Mouse (Mus musculus): Measurements from ENCODE around the gene Exosc1. TPM values are rescaled to one million over a fixed set of nuclear protein-coding genes. Genes with fewer than 3 reads are reported as not detected.
A peak's percentile ranks its signal among the peaks of the same experiment; 100 is the strongest.

The Exosc1 gene
- polyA plus RNA-seq, 1 experiment from 2014 or later, result 76.8 TPM

GRCm38 (mm10) chr19:41898860-41899259, 34.4 kb downstream of the Exosc1 start:
- ATAC-seq (ENCODE audit: low FRiP score, low read depth), result no peak
- WGBS, result 45% methylated on average over 4 of the region's 4 CpGs

GRCm38 (mm10) chr19:41896319-41896711, 36.9 kb downstream of the Exosc1 start:
- peak overlapping the region; percentile 63 for H3K9ac ChIP-seq (replicated peaks)
- peak; percentile 41 for ATAC-seq (ENCODE audit: low FRiP score, low read depth)

More at GRCm38 (mm10) chr19:41898860-41899259, 34.4 kb downstream of the Exosc1 start:
- H3K4me1 ChIP-seq, result peaks cover 16% of the 10 kb centered on the region
- H3K4me3 ChIP-seq, result no peak overlapping the region
- no peak overlapping the region for H3K9ac ChIP-seq (replicated peaks)
- H3K36me3 ChIP-seq, result no peaks in the 10 kb centered on the region
- no peak overlapping the region for H3K4me2 ChIP-seq (replicated peaks)
- H3K27ac ChIP-seq (replicated peaks), result no peak overlapping the region
- no peaks in the 10 kb centered on the region for H3K9me3 ChIP-seq
- H3K27me3 ChIP-seq, result no peaks in the 10 kb centered on the region

GRCm38 (mm10) chr19:41895460-41896318, 37.5 kb downstream of the Exosc1 start, which contains the start of gene Rrp12:
TSS of gene Rrp12 (minus strand) at chr19:41896173.
- WGBS, result 2% methylated on average over 46 of the region's 46 CpGs
- no peaks in the 10 kb centered on the region for H3K9me3 ChIP-seq
- H3K4me2 ChIP-seq (replicated peaks), result peak within 1 kb of the TSS; percentile 90
- peak; percentile 87 for ATAC-seq (ENCODE audit: low FRiP score, low read depth)
- H3K27ac ChIP-seq (replicated peaks), result no peak within 1 kb of the TSS
- H3K4me3 ChIP-seq, result peak within 1 kb of the TSS; percentile 73
- H3K9ac ChIP-seq (replicated peaks), result peak within 1 kb of the TSS; percentile 63
- H3K27me3 ChIP-seq, result no peaks in the 10 kb centered on the region
- H3K36me3 ChIP-seq, result peaks cover 5% of the 10 kb centered on the region; the same call in 1 of the 2 replicates
- H3K4me1 ChIP-seq, result peaks cover 16% of the 10 kb centered on the region

More at GRCm38 (mm10) chr19:41896319-41896711, 36.9 kb downstream of the Exosc1 start:
- Histone ChIP-seq H3K27ac (replicated peaks) (no peak overlapping the region), H3K4me2 (replicated peaks) (peak overlapping the region; percentile 90), H3K36me3 (0 out of 2 replicates have a peak, but pooled peaks cover 5% of the 10 kb centered on the region), H3K4me1 (peaks cover 16% of the 10 kb centered on the region), H3K4me3 (peak overlapping the region; percentile 73), H3K27me3 (no peaks in the 10 kb centered on the region), H3K9me3 (no peaks in the 10 kb centered on the region)
- 18% methylated on average over 18 of the region's 18 CpGs for WGBS

GRCm38 (mm10) chr19:41894959-41895358, 38.3 kb downstream of the Exosc1 start:
- Histone ChIP-seq H3K4me2 (replicated peaks) (peak overlapping the region; percentile 90), H3K27ac (replicated peaks) (no peak overlapping the region), H3K36me3 (peaks cover 7% of the 10 kb centered on the region), H3K27me3 (no peaks in the 10 kb centered on the region), H3K9ac (replicated peaks) (peak overlapping the region; percentile 63; the same call in 1 of the 2 replicates), H3K4me3 (peak overlapping the region; percentile 73), H3K4me1 (peaks cover 16% of the 10 kb centered on the region), H3K9me3 (no peaks in the 10 kb centered on the region)
- ATAC-seq (ENCODE audit: low FRiP score, low read depth), result no peak
- 55% methylated on average over 7 of the region's 7 CpGs for WGBS

GRCm38 (mm10) chr19:41888191-41888590, 45.0 kb downstream of the Exosc1 start:
- ATAC-seq (ENCODE audit: low FRiP score, low read depth), result no peak
- Histone ChIP-seq H3K9ac (replicated peaks) (no peak overlapping the region), H3K27ac (replicated peaks) (no peak overlapping the region), H3K9me3 (no peaks in the 10 kb centered on the region), H3K27me3 (no peaks in the 10 kb centered on the region), H3K4me2 (replicated peaks) (no peak overlapping the region), H3K4me1 (no peaks in the 10 kb centered on the region), H3K36me3 (peaks cover 66% of the 10 kb centered on the region), H3K4me3 (no peak overlapping the region)

- ATAC-seq (ENCODE audit: low FRiP score, low read depth), result no peak
- 94% methylated on average over 9 of the region's 9 CpGs for WGBS
- H3K27me3 ChIP-seq, result no peaks in the 10 kb centered on the region
- H3K9me3 ChIP-seq, result no peaks in the 10 kb centered on the region
- H3K4me1 ChIP-seq, result no peaks in the 10 kb centered on the region
- H3K4me3 ChIP-seq, result no peak overlapping the region
- H3K4me2 ChIP-seq (replicated peaks), result no peak overlapping the region
- H3K36me3 ChIP-seq, result peaks cover 70% of the 10 kb centered on the region
- no peak overlapping the region for H3K27ac ChIP-seq (replicated peaks)
- no peak overlapping the region for H3K9ac ChIP-seq (replicated peaks)
Observed at GRCm38 (mm10) chr19:41883882-41884281, 49.3 kb downstream of the Exosc1 start.

- no peak overlapping the region for H3K27ac ChIP-seq (replicated peaks)
- H3K4me1 ChIP-seq, result no peaks in the 10 kb centered on the region
- H3K4me3 ChIP-seq, result no peak overlapping the region
- no peak overlapping the region for H3K4me2 ChIP-seq (replicated peaks)
- peaks cover 65% of the 10 kb centered on the region for H3K36me3 ChIP-seq
- H3K27me3 ChIP-seq, result no peaks in the 10 kb centered on the region
- H3K9me3 ChIP-seq, result no peaks in the 10 kb centered on the region
- WGBS, result 96% methylated on average over 4 of the region's 4 CpGs
- ATAC-seq (ENCODE audit: low FRiP score, low read depth), result no peak
- H3K9ac ChIP-seq (replicated peaks), result no peak overlapping the region
Observed at GRCm38 (mm10) chr19:41881842-41882241, 51.4 kb downstream of the Exosc1 start.

GRCm38 (mm10) chr19:41874356-41874755, 58.9 kb downstream of the Exosc1 start:
- Histone ChIP-seq H3K27ac (replicated peaks) (no peak overlapping the region), H3K4me1 (no peaks in the 10 kb centered on the region), H3K9me3 (no peaks in the 10 kb centered on the region), H3K4me3 (no peak overlapping the region), H3K9ac (replicated peaks) (no peak overlapping the region), H3K27me3 (no peaks in the 10 kb centered on the region), H3K36me3 (peaks cover 82% of the 10 kb centered on the region), H3K4me2 (replicated peaks) (no peak overlapping the region)
- 93% methylated on average over 14 of the region's 14 CpGs for WGBS
- no peak for ATAC-seq (ENCODE audit: low FRiP score, low read depth)

Other genes starting within 250 kb of the Exosc1 start
- 12.2 and 14.8 TPM in 2 replicates for gene Slit1, start 189.8 kb downstream of the Exosc1 start, polyA plus RNA-seq (2016; fragmentation: Nextera tagmentation; extraction: Ambion mirVana)
- gene Arhgap19, start 131.4 kb downstream of the Exosc1 start, polyA plus RNA-seq (2016; fragmentation: Nextera tagmentation; extraction: Ambion mirVana), result 27.8 and 29.5 TPM in 2 replicates
- 15.5 and 18.6 TPM in 2 replicates for gene Frat1, start 103.5 kb downstream of the Exosc1 start, polyA plus RNA-seq (2016; fragmentation: Nextera tagmentation; extraction: Ambion mirVana)
- gene Frat2, start 85.3 kb downstream of the Exosc1 start, polyA plus RNA-seq (2016; fragmentation: Nextera tagmentation; extraction: Ambion mirVana), result 15.1 and 15.8 TPM in 2 replicates
- gene Rrp12, start 37.2 kb downstream of the Exosc1 start, polyA plus RNA-seq (2016; fragmentation: Nextera tagmentation; extraction: Ambion mirVana), result 22.8 and 22.9 TPM in 2 replicates
- gene Pgam1, start 21.5 kb downstream of the Exosc1 start, polyA plus RNA-seq (2016; fragmentation: Nextera tagmentation; extraction: Ambion mirVana), result 514 and 531 TPM in 2 replicates
- 79.9 and 82.6 TPM in 2 replicates for gene Zdhhc16, start 57 bp upstream of the Exosc1 start, polyA plus RNA-seq (2016; fragmentation: Nextera tagmentation; extraction: Ambion mirVana)
- gene Mms19, start 47.7 kb upstream of the Exosc1 start, polyA plus RNA-seq (2016; fragmentation: Nextera tagmentation; extraction: Ambion mirVana), result 35.5 and 37.8 TPM in 2 replicates
- 11.2 and 12.0 TPM in 2 replicates for gene Ubtd1, start 48.3 kb upstream of the Exosc1 start, polyA plus RNA-seq (2016; fragmentation: Nextera tagmentation; extraction: Ambion mirVana)
- gene Ankrd2, start 102.6 kb upstream of the Exosc1 start, polyA plus RNA-seq (2016; fragmentation: Nextera tagmentation; extraction: Ambion mirVana), result not detected in 2 replicates
- gene Hoga1, start 112.2 kb upstream of the Exosc1 start, polyA plus RNA-seq (2016; fragmentation: Nextera tagmentation; extraction: Ambion mirVana), result 0.98 and 1.3 TPM in 2 replicates
- not detected in 2 replicates for gene 4933411K16Rik, start 118.8 kb upstream of the Exosc1 start, polyA plus RNA-seq (2016; fragmentation: Nextera tagmentation; extraction: Ambion mirVana)
- gene Morn4, start 152.9 kb upstream of the Exosc1 start, polyA plus RNA-seq (2016; fragmentation: Nextera tagmentation; extraction: Ambion mirVana), result 73.5 and 80.5 TPM in 2 replicates
- 36.0 and 36.2 TPM in 2 replicates for gene Pi4k2a, start 157.0 kb upstream of the Exosc1 start, polyA plus RNA-seq (2016; fragmentation: Nextera tagmentation; extraction: Ambion mirVana)
- 9.1 TPM in 2 replicates for gene Avpi1, start 195.6 kb upstream of the Exosc1 start, polyA plus RNA-seq (2016; fragmentation: Nextera tagmentation; extraction: Ambion mirVana)
- 4.2 and 4.8 TPM in 2 replicates for gene Marveld1, start 214.0 kb upstream of the Exosc1 start, polyA plus RNA-seq (2016; fragmentation: Nextera tagmentation; extraction: Ambion mirVana)
- gene Zfyve27, start 230.5 kb upstream of the Exosc1 start, polyA plus RNA-seq (2016; fragmentation: Nextera tagmentation; extraction: Ambion mirVana), result 53.3 and 55.5 TPM in 2 replicates